8 mouse cellular contexts compared by ENCODE assay signal in the genomic region with DNA sequence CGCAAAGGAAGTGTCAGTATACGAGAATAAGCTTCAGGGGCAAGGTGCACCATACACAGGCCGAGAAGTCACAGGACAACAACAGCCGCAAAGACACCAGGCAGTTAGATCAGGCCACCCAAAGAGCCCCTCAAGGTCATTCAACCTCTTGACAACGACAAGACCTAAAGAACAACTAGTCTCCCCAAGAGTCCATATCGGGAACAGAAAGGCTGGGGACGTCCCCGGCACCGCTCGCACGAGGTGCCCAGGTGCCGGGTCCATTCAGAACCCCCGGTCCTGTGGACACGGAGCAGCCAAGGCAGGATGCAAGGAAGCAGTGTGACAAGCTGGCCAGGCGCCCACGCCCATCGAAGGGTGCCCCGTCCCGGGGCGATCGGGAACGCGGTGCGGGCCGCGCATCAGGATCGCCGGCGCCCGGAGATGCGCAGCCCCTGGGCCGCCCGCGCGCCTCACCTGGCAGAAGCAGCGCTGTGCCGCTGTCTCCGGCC. TPM values are rescaled to one million over a fixed set of nuclear protein-coding genes. Genes with fewer than 3 reads are reported as not detected.
DNase-seq lines count a peak whose midpoint lies in the region; ATAC-seq and TF ChIP-seq lines count a peak whose summit lies in the region.

No protein-coding gene starts in this region.

- peak overlapping the region; percentile 92 for H3K9ac ChIP-seq in forebrain, embryonic 11.5 days (ENCODE audit: low read length)
- H3K9ac ChIP-seq in kidney, embryonic 16.5 days (replicated peaks; ENCODE audit: low read length) = peak overlapping the region; percentile 90
- peak overlapping the region; percentile 90 for H3K9ac ChIP-seq in midbrain, embryonic 14.5 days (replicated peaks; ENCODE audit: low read length)

- no peaks in the 10 kb centered on the region for H3K9me3 ChIP-seq in forebrain, embryonic 11.5 days (ENCODE audit: control insufficient read depth, low read length)
- H3K9me3 ChIP-seq in kidney, embryonic 16.5 days (ENCODE audit: low read length) = no peaks in the 10 kb centered on the region
- no peaks in the 10 kb centered on the region for H3K9me3 ChIP-seq in midbrain, embryonic 14.5 days (ENCODE audit: control insufficient read depth, low read length)

- no peaks in the 10 kb centered on the region for H3K4me1 ChIP-seq in kidney, adult 2 months (ENCODE audit: control insufficient read depth, insufficient read depth, low read length)
- H3K4me1 ChIP-seq in forebrain, embryonic 11.5 days (replicated peaks; ENCODE audit: control insufficient read depth, insufficient read depth, low read length) = peaks cover 3% of the 10 kb centered on the region; the same call in 1 of the 2 replicates
- H3K4me1 ChIP-seq in kidney, embryonic 16.5 days (ENCODE audit: insufficient read depth, low read length) = peaks cover 15% of the 10 kb centered on the region
- H3K4me1 ChIP-seq in midbrain, embryonic 14.5 days (ENCODE audit: control insufficient read depth, insufficient read depth, low read length) = peaks cover 27% of the 10 kb centered on the region

- peak overlapping the region; percentile 88 for H3K4me2 ChIP-seq in forebrain, embryonic 11.5 days (ENCODE audit: low read depth, low read length, severe bottlenecking)
- H3K4me2 ChIP-seq in kidney, embryonic 16.5 days (replicated peaks; ENCODE audit: low read depth, low read length) = peak overlapping the region; percentile 59
- H3K4me2 ChIP-seq in midbrain, embryonic 14.5 days (ENCODE audit: low read length) = peak overlapping the region; percentile 71

- H3K36me3 ChIP-seq in kidney, adult 2 months (ENCODE audit: control insufficient read depth, insufficient read depth, low read length) = no peaks in the 10 kb centered on the region
- H3K36me3 ChIP-seq in forebrain, embryonic 11.5 days (ENCODE audit: control insufficient read depth, insufficient read depth, low read length) = no peaks in the 10 kb centered on the region
- H3K36me3 ChIP-seq in kidney, embryonic 16.5 days (ENCODE audit: insufficient read depth, low read length) = no peaks in the 10 kb centered on the region
- H3K36me3 ChIP-seq in midbrain, embryonic 14.5 days (ENCODE audit: control insufficient read depth, insufficient read depth, low read length) = no peaks in the 10 kb centered on the region

- no peaks in the 10 kb centered on the region for H3K27me3 ChIP-seq in kidney, adult 2 months (replicated peaks; ENCODE audit: control insufficient read depth, insufficient read depth, low read length)
- no peaks in the 10 kb centered on the region for H3K27me3 ChIP-seq in forebrain, embryonic 11.5 days (ENCODE audit: control insufficient read depth, insufficient read depth, low read length)
- H3K27me3 ChIP-seq in kidney, embryonic 16.5 days (ENCODE audit: insufficient read depth, low read length) = no peaks in the 10 kb centered on the region
- H3K27me3 ChIP-seq in midbrain, embryonic 14.5 days (ENCODE audit: control insufficient read depth, insufficient read depth, low read length) = no peaks in the 10 kb centered on the region

- peak overlapping the region; percentile 74 for H3K4me3 ChIP-seq in kidney, adult 2 months (ENCODE audit: insufficient read depth, low read depth, low read length)
- H3K4me3 ChIP-seq in forebrain, embryonic 11.5 days (ENCODE audit: low read depth, low read length) = peak overlapping the region; percentile 84
- peak overlapping the region; percentile 84 for H3K4me3 ChIP-seq in kidney, embryonic 16.5 days (ENCODE audit: low read length)
- H3K4me3 ChIP-seq in midbrain, embryonic 14.5 days (replicated peaks; ENCODE audit: low read depth, low read length) = peak overlapping the region; percentile 76

- DNase-seq in kidney, adult 2 months = peak; percentile 45
- no peak for DNase-seq in kidney, postnatal 10 days
- DNase-seq in MN1 (ENCODE audit: low spot score) = peak; percentile 38
- DNase-seq in forebrain, embryonic 11.5 days (ENCODE audit: low spot score) = no peak
- no peak for DNase-seq in midbrain, embryonic 14.5 days
- no peak for DNase-seq in c-Kit-positive CD71-positive TER-119-positive erythroid progenitor cells, embryonic 14.5 days (ENCODE audit: low spot score)
- DNase-seq in frontal cortex, postnatal 25 days (ENCODE audit: low spot score in 2 of 2) = no peak

- ATAC-seq in forebrain, embryonic 11.5 days (replicated peaks; ENCODE audit: low FRiP score) = no peak; the same call in 1 of the 2 replicates
- ATAC-seq in kidney, embryonic 16.5 days (ENCODE audit: low FRiP score, low TSS enrichment) = no peak; the same call in 1 of the 2 replicates
- ATAC-seq in midbrain, embryonic 14.5 days (ENCODE audit: low FRiP score, low TSS enrichment) = peak; percentile 69; the same call in 1 of the 2 replicates

- no peak for TF ChIP-seq CTCF in kidney, adult 2 months (conservative IDR thresholded peaks at IDR 0.05; ENCODE audit: insufficient read depth, insufficient read length, low read depth, low read length)

- TF ChIP-seq POLR2A in kidney, adult 2 months (IDR thresholded peaks at IDR 0.05; ENCODE audit: low read depth, low read length) = no peak

- peak overlapping the region; percentile 31 for H3K27ac ChIP-seq in kidney, adult 2 months (ENCODE audit: insufficient read depth, low read depth, low read length)
- H3K27ac ChIP-seq in forebrain, embryonic 11.5 days (ENCODE audit: low read depth, low read length) = peak overlapping the region; percentile 79
- H3K27ac ChIP-seq in kidney, embryonic 16.5 days (ENCODE audit: low read length) = peak overlapping the region; percentile 93
- H3K27ac ChIP-seq in midbrain, embryonic 14.5 days (replicated peaks; ENCODE audit: low read depth, low read length) = peak overlapping the region; percentile 96

- 3% methylated on average over 38 of the region's 38 CpGs for WGBS in kidney, adult 2 months
- under 1% methylated on average over 38 of the region's 38 CpGs for WGBS in forebrain, embryonic 11.5 days
- WGBS in kidney, embryonic 16.5 days = under 1% methylated on average over 38 of the region's 38 CpGs
- under 1% methylated on average over 36 of the region's 38 CpGs for WGBS in midbrain, embryonic 14.5 days

RNA-seq across cellular contexts. Expression of a gene that starts 0.6 kb away (rescaled TPM):
- 6.4 and 9.4 TPM in 2 replicates for polyA plus RNA-seq in kidney, adult 2 months (2012; rRNA removed)
- 30.4 and 36.6 TPM in 2 replicates for polyA plus RNA-seq in forebrain, embryonic 11.5 days (2014; fragmentation: Nextera tagmentation; extraction: Ambion mirVana)
- 33.7 and 35.5 TPM in 2 replicates for polyA plus RNA-seq in kidney, embryonic 16.5 days (2015; fragmentation: Nextera tagmentation; extraction: Ambion mirVana)
- 29.9 and 30.0 TPM in 2 replicates for polyA plus RNA-seq in midbrain, embryonic 14.5 days (2014; fragmentation: Nextera tagmentation; extraction: Ambion mirVana)

RNA-seq across cellular contexts. Expression of a gene that starts 11.6 kb away (rescaled TPM):
- 23.8 and 45.5 TPM in 2 replicates for polyA plus RNA-seq in kidney, adult 2 months (2012; rRNA removed)
- polyA plus RNA-seq in forebrain, embryonic 11.5 days (2014; fragmentation: Nextera tagmentation; extraction: Ambion mirVana) = 225 and 250 TPM in 2 replicates
- 151 and 154 TPM in 2 replicates for polyA plus RNA-seq in kidney, embryonic 16.5 days (2015; fragmentation: Nextera tagmentation; extraction: Ambion mirVana)
- 184 and 203 TPM in 2 replicates for polyA plus RNA-seq in midbrain, embryonic 14.5 days (2014; fragmentation: Nextera tagmentation; extraction: Ambion mirVana)

RNA-seq across cellular contexts. Expression of a gene that starts 32.9 kb away (rescaled TPM):
- polyA plus RNA-seq in kidney, adult 2 months (2012; rRNA removed) = 3.0 and 8.5 TPM in 2 replicates
- 38.5 TPM in 2 replicates for polyA plus RNA-seq in forebrain, embryonic 11.5 days (2014; fragmentation: Nextera tagmentation; extraction: Ambion mirVana)
- polyA plus RNA-seq in kidney, embryonic 16.5 days (2015; fragmentation: Nextera tagmentation; extraction: Ambion mirVana) = 56.3 and 67.1 TPM in 2 replicates
- 61.4 and 66.5 TPM in 2 replicates for polyA plus RNA-seq in midbrain, embryonic 14.5 days (2014; fragmentation: Nextera tagmentation; extraction: Ambion mirVana)

Comparison
In these comparisons a context has a peak if more than half of its experiments do, and no peak if none do; other contexts are left out.
1. DNase-seq: peak in kidney, adult 2 months (single experiment) and MN1 (single experiment); none in kidney, postnatal 10 days (single experiment), forebrain, embryonic 11.5 days (single experiment), midbrain, embryonic 14.5 days (single experiment), c-Kit-positive CD71-positive TER-119-positive erythroid progenitor cells, embryonic 14.5 days (single experiment) and frontal cortex, postnatal 25 days (0 of 2).
2. H3K27ac ChIP-seq: peak in every context shown above with its lines; median percentile 96 in midbrain, embryonic 14.5 days; 93 in kidney, embryonic 16.5 days; 79 in forebrain, embryonic 11.5 days; 31 in kidney, adult 2 months.
3. Peak in every context shown above with its lines, with median percentiles within 50 percentile points of each other: H3K4me3 ChIP-seq, H3K4me2 ChIP-seq and H3K9ac ChIP-seq.